Mouse (Mus musculus) gonadal fat pad, adult 2 months (tissue): ENCODE data around the gene Lpp. TPM values are rescaled to one million over a fixed set of nuclear protein-coding genes. Genes with fewer than 3 reads are reported as not detected.

Experiments
- DNase-seq: peaks from one replicate; pipeline ENCODE4 v3.0.0-alpha.2; 2012; ENCODE audit warnings: low read depth
- polyA plus RNA-seq: library from polyadenylated mRNA; depleted of rRNA; stranded (reverse); fragments of >200 nt; gene quantifications from 2 replicates; pipeline ENCODE4 v1.2.3, GENCODE M21; 2012

Gene Lpp
- polyA plus RNA-seq, 1 experiment = 16.0 TPM

DNA sequence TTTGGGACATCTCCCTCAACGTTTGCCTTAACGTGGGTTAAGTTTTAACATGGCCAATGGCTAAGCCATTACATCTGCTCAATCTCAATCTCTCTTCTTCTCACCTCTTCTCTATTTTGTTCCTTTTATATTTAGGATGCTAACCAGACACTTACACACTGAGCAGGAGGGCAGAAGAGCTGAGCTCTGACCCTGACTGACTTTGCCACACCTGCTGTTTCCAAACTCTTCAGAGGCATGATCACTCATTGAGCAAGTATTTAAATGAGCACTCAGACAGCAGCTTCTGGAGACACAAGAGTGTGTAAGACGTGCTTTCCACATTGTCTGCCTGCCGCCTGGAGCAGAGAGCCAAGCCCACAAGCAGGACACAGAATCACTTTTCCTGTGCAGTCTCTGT lies 77.7 kb downstream of the Lpp start:
- DNase-seq = no peak

DNA sequence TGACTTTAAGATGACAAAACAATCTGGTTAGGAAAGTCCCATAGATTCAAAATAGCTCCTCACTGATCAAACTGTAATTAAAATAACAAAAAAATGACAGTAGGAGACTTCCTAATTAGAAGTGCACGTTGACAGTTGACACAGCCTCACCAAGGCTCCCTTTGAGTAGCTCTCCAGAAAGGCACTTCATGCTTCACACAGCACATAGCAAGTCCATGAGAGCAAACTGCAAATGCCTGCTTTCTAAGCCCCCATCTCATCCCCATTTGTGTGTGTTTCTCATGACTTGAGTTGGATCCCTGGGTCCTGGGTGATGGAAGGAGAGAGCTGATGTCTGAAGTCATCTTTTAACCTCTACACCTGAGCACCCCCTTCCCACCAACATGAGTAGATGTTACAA lies 78.5 kb downstream of the Lpp start:
- no peak for DNase-seq

DNA sequence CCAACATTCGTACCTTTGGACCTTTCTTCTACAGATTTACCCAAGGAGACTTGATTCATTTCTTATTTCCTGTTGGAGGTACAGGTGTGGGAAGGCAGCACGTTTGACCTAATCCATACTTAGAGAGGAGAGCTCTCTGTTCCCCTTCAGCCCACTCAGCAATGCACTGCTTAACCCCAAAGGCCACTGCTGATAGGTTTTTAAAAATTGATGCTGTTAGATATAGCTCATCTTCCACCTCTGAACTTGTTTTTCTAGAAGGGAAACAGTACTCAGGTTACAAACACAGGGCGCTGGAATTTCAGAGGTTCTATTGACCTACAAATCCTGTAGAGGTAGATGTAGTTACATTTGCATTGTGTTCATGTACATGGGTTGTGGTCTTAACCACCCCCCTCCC lies 80.7 kb downstream of the Lpp start:
- DNase-seq = no peak

DNA sequence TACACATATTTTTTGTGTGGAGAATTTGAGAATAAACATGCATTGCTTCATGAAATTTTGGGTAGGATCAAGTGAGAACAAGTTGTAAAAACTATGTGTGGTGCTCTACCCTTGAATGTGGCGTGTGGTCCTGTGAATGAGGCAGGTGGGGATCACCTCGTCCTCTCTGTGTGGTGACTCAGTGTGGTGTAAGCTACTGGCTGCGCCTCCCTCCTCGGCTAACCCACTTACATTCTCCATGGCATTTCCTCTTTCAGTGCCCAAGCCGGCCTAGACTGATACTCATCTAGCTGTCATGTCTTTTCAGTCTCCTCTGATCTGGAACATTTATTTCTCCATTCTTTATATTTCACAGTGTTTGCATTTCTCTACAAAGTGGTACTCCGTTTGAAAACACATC lies 81.5 kb downstream of the Lpp start:
- no peak for DNase-seq

DNA sequence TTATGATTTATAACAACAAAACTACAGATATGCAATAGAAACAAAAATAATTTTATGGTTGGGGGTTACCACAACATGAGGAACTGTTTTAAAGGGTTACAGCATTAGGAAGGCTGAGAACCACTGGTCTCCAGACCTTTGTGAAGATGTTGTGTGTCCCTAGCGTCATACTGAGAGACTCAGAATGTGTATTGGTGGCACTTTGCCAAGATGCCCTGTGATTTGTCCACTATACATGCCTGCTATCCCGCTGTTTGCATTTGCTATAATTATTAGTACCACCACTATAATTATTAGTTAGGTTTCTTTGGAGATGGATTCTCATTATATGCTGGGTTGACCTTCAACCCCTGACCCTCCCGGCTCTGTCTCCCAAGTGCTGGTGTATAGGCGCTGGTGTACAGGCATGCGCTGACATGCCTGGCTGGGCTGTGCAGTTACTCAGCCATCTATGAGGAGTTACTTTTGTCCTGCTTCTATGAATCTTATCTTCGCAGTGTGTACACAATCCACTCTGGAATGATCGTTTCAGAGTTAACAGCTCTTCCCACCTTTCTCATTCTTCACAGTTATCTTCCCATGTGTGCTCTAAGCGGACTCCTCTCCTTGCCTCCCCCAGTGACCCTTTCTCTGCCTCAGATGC lies 82.1 kb downstream of the Lpp start:
- no peak for DNase-seq

DNA sequence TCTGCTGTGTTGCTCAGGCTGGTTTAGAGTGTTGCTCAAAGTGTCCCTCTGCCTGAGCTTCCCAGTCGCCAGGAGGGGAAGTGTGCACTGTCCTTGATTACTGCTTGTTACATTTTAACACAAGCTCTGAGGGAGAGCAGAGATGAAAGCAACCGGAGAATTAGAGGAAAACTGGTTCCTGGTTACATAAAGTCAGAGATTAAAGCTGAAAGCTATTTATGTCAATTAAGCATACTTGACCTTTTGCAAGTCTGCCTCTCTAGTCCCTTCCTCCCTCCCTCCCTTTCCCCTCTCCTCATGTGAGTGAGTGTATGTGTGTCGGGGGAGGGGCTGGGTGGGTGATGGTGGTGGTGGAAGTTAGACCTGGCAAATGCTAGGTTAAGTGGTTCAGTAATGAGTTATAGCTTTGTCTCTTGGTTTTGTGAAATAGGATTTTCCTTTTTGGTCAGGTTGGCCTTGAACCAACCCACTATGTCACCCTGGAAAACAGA lies 83.6 kb downstream of the Lpp start:
- no peak for DNase-seq

DNA sequence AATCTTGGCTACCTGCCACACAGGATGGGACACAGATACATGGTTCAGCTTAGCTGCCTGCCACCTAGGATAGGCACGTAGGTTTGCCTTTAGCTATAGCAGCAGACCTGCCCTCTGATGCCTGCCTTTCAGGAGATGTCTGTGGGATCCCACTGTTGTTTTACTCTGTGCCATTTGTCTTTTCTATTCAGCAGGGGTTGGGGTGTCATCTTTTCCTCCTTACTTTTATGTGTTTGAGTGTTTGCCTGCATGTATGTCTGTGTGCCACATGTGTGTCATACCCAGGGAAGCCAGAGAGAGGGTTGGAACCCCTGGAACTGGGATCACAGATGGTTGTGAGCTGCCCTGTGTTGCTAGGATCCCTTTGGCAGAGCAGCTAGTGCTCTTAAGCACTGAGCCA lies 84.7 kb downstream of the Lpp start:
- DNase-seq = no peak

DNA sequence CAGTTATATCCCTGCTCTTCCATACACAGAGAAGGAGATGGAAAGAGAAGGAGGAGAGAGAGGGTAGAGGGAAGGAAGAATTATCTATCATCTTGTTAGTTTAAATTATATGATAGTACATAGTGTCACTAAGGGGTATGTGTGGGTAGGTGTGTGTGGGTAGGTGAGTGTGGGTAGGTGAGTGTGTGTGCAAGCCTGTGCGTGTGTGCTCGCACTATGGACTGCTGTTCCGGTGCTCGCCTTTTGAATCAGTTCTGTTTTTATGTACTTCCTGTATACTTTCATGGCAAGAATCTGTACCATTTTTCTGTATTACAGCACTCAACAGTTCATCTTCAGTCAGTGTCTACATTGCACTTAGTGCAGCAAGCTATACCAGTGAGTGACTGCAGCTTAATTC lies 85.5 kb downstream of the Lpp start:
- no peak for DNase-seq

DNA sequence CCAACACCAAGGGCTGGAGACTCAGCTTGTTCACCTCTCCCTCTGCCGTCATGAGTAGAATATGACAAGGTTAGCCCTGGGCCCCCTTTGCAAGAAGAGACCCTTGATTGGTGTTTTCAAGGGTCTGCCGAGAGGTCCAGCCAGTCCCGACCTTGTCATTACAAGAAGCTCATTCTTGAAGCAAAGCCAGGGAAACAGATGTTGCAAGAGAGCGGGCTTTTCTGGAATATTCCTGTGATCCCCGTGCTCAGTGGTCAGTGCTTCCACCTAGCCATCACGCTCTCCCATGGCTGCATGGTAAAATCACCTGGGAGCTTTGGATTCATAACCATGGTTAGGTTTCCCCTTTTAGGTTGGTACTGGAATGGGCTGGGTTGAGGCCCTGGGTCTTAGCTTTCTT lies 89.3 kb downstream of the Lpp start:
- DNase-seq = no peak

DNA sequence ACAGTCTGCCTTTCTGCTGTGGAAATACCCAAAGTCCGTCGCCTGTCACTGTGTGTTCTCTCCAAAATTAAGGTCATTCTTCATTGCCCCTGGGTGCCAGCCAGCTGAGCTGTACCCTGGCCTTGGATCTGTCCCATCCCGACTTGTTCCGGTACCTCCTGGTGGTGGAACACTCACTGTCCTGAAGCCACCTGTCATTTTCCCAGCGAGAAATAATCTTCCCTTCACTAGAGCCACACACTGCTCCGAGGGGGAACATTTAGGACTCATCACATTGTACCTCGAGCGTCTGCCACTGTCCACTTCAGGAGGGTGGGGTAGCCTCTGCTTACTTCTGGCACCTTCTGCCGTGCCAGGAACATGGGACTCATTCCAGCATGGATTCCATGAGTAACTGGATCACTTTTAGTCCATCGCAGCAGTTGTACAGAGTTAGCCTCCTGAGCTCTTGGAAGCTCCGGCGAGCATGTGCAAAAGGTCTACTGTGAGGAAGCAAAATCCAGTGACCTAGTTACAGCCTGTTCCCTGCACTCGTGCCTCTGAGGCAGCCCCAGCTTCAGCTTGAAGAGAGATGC lies 90.3 kb downstream of the Lpp start:
- DNase-seq = no peak

DNA sequence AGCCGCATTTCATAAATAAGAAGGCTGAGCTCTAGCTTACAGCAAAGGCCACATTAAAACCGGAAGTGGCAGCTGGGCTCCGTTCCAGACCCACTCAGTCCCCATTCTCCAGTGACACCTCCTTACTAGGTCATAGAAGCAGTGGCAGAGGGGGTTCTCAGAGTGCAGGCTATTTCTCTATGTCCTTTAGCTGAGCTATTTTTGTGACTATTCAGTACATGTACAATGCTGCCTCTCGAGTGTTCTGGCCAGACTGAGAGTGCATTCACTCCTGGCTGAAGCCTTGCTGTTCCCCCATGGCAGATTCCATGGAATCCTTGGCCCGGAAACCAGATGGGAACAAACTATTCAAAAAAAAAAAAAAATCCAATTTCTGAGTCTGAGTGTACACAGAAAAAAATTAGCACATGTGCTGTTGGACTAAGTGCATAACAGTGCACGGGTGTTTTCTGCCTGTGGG lies 94.5 kb downstream of the Lpp start:
- no peak for DNase-seq

DNA sequence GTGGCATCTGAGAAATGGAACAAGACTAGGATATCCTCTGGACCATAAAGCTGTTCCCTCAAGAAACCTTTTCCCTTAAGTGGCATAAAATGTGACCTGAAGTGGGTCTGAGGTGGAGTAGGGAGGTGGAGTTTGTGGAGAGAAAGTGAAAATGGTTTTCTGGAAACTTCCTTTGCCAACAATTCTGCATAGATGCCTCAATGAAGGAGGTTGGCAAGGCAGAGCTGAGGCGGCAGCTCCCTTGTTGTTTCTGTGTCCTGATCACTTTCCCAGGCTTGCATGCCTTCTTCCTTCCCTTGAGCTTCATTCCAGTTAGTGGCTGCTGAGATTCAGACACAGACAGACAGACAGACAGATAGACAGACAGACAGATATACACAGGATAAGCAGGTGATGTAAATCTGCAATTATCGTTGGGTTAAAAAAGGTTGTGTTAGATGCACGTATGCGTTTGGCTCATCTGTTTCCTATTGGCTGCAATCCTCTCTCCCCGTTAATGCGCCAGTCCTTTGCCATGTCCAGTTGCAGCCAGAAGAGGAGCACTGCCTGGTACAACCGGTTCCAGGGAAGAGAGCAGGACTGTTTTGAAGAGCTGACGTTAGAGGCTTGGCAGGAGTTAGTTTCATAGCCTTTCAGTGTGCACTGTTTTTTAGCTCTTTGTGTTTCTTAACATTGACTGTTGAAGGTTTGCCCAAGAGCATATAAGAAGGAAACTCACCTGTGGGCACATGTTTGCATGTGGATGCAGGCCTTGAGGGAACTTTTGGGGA lies 96.4 kb downstream of the Lpp start:
- DNase-seq = no peak

DNA sequence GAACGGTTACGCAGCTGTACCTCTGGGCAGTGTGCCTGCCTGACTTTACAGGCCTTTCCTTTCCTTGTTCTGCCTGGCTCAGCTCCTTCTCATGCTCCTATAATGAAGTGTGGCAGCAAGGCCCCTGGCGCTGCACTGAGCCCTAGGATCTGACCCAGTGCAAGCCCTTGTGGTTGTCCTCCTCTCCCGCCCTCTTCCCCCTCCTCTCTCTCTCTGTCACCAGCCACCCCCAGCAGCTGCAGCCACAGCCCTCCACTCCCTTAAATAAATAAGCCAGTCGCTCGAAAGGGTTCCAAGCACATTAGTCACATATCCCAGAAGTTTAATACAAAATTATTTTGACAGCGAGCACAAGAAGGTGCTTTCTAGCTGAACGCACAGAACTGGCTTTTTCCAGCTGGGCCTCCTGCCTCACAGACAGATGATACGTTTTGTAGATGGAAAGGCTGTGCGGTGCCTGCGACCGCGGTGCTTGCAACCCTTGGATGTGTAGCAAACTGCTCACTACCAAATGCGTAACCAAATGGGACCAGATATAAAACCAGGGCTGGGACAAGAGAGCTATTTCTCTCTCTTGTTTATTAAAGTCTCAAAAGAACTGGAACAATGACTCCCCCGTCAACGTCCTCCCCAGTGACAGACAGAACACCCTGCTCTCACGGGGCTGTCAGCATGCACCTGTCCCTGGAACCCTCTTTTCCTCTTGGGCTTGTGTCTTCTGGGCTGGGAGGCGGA lies 97.6 kb downstream of the Lpp start:
- no peak for DNase-seq

DNA sequence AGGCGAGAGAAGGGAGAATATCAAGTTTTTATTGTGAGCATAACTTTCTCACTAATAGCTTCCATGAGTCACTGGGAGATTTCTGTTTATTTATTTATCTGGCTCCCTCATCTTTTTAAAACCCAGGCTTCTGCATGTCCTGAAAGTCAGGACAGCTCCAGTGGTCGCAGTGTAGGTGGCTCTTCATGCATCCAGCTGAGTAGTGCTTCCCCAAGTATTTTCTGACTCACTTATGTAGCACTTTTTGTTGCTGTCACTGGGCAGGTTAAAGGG lies 98.1 kb downstream of the Lpp start:
- DNase-seq = no peak

DNA sequence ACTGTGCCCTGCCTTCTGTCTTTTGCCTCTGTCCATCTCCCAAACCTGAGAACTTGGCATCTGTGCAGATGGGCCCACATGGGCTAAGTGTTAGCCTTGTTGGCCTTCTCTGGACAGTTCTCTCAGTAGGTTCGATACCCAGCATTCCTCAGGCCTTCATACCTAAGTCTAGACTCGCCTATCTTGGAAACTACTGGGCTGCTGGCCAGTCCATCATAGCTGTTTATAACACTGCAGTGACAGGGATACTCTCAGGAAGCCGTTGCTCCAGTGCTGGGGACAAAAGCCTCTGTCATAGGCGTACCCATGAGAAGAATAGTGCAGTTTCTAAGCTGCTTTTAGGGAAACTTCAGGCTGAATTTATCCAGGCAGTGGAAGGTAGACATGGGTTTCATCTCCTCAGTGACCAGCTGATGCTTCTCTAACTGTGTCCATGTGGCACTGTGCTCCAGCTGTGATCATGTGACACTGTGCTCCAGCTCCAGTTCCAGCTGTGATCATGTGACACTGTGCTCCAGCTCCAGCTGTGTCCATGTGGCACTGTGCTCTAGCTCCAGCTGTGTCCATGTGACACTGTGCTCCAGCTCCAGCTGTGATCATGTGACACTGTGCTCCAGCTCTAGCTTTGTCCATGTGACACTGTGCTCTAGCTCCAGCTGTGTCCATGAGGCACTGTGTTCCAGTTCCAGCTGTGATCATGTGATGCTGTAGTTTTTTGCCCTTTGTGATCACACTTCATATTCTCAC lies 99.1 kb downstream of the Lpp start:
- no peak for DNase-seq

DNA sequence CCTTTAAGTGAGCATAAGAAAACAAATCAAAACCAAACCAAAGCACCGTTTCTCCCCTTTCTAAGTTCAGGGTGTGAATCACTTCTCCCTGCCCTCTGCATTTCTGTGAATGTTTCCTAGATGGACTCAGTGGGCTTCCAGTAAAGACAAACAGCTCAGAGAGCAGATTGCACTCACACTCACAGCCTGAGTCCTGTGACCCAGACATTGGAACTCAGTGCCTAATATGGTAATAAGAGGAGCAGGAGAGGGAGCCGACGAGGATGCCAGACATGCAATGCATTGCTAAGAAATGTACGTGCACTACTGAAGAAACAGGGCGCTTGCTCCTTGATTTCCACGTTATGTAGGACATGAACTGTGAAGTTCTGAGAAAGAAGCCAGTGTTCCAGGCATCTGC lies 101.2 kb downstream of the Lpp start:
- DNase-seq = no peak

DNA sequence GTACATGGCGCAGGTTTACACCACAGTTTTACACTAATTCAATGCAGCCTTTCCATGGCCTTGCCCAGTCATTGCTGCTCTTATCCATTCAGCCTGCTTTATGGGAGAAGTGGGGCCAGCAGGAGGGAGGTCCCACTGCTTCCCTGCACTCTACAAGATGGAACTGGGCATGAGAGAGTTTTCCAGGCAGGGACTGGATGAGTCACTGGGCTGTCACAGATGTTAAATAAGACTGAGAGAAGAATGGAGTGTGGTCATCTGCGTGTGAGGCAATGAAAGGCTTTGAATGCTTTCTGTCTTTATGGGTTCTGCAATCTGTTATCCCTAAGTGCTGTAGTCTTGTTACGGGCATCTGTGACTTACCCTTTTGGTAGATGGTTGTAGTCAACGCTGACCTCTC lies 102.2 kb downstream of the Lpp start:
- no peak for DNase-seq

DNA sequence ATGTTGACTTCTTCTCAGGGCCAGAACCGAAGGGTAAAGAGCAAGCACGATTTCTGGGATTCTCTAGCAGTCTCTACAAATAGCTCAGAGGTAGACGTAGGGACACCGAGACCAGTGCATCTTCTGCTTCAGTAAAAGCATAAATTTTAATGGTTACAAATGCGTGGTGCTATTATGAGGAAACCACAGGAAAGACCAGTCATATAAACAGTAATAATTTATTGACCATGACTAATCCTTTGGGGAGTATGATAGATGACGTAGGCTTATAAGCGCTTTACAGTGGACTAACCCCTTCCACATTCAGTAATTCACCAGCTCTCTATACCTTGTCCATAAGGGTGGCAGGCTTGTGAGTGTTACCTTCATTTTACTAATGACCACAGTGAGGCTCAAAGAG lies 103.3 kb downstream of the Lpp start:
- DNase-seq = no peak

DNA sequence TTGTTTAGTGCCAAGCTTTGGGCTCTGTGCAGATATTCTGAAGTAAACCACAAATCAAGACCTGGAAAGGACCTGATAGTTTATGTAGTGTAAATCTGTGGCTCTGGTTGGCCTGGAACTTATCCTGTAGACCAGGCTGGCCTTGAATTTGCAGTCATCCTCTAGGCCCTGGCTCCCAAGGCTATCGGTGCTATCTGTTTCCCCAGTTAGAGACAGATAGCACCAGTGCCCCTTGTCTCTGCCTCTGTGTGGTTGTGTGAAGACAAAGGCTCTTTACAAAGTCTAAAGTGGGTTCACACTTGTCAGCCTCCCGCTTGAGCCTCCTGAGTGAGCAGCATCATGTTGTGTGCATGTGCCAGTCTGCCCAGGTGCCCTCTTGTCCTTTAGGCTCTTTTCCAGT lies 104.1 kb downstream of the Lpp start:
- DNase-seq = no peak

DNA sequence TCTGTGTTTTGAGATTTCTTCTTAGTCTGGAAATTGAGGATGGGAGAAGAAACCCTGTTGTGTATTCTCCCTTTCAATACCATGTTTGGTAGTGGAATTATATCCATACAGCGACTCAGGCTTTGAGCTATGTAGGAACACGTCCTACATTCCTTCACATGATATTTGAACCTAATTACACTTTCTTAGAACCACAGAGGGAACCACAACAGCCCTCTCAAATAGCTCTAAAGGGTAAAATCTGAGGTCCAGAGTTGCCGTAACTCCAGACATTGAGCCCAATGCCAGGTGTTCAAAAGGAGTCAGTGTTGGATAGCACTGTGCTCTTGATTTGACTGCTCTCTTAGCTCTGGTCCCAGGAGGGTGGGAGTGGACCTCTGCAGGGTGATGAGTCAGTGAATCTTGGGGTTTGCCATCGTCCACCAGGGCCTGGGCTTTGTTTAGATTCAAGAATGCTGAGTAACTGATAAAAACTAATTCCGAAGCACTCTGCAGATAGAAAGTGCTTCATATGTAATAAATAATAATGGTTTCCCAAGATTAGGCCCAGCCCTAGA lies 104.9 kb downstream of the Lpp start:
- no peak for DNase-seq

DNA sequence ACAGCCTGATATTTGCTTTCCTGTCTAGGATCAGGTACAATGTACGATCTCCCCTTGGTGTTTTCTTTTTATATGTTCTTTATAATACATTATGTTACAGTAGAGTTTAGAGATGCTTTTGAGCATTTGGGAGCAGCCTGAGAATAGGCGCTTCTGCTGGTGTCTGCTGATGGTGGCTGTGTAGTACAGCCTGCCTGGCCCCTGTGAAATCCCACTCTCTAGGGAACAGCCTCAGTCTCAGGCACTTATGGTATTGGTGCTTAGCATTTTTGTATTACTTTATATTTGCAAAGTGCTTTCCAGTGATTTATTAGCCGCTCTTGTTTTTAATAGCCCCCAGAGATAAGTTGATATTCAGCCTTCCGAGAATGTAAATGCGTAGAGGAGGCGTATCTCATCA lies 107.9 kb downstream of the Lpp start:
- DNase-seq = no peak
